Mouse (Mus musculus): ENCODE data around the gene Fam20c.
A peak's percentile ranks its signal among the peaks of the same experiment; 100 is the strongest.

Fam20c gene

DNA sequence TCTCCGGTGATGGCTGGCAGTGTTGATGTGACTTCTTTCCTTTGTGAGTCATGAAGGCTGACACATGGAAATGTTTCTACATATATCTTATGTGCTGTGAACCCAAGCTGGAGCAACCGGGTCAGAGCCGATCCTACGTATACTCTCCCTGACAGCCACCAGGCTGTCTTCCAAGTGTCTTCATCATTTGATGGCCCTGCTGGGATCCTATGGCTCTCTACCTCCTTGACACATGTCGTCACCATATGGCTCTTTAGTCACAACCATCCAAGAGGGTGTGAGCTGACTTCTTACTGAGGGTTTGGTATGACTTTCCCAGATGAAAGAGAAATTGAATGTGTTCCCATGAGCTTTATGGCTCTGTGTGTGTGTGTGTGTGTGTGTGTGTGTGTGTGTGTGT is 50.0 kb downstream of the Fam20c start:
- no peak for DNase-seq (ENCODE audit: low read depth, low spot score)

DNA sequence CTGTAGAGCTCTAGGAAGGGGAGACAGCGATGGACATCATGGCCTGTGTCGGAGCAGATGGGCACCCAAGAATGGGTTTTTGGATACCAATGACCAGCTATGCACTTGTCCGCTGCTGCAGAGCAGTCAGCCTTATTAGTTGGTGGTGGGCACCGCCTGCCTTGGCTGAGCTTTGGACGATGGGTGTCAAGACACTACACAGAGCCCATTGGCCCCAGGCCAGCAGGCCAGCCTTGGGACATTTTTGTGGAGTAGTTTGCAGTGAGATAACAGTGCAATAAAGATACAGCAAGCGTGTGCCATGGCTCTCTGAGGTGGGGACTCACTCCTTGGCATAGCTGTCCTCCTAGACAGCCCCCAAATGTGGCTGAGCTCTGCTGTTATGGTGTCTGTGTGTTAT is 55.5 kb downstream of the Fam20c start:
- DNase-seq (ENCODE audit: low read depth, low spot score): no peak

DNA sequence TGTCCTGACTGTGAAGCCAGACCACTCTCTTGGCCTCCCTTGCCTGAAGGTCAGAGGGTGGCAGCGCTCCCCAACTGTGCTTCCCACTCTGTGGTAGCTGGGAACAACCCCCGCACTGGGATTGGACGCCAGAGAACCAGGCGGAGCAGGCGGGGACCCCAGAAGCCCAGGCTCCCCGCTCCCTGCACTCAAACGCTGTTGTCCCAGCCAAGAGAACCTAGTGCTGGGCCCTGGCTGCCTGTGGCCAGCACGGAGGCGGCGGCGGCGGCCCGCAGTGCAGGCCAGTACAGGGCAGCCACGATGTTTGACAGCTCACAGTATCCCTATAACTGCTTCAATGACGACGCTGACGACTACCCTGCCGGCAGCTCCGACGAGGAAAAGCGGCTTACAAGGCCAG is 65.5 kb downstream of the Fam20c start, which contains the start of gene Gm5294:
Gene Gm5294 (plus strand): TSS at position 301 of the 400 bp plus-strand sequence.
- no peak for DNase-seq (ENCODE audit: low read depth, low spot score)

DNA sequence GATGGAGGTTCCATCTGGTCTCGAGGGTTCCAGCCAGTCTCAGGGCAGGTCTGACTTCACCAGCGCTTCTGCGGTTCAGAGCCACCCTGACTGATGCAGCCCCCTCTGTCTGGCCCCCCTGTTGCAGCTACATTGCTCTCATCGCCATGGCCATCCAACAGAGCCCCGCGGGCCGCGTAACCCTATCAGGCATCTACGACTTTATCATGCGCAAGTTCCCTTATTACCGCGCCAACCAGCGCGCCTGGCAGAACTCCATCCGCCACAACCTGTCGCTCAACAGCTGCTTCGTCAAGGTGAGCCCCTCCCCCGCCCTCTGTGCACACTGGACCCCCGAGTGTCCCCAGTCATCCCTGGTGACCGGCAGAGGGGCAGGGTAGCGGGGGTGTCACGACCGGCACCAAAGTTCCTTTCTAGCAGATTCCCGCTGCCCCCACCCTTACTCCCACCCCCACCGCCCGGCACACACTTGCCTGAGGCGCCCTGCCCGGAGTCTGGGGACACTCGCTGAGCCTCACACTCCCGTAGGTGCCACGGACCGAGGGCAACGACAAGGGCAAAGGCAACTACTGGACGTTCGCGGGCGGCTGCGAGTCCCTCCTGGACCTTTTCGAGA is 66.5 kb downstream of the Fam20c start:
- DNase-seq (ENCODE audit: low read depth, low spot score): no peak

DNA sequence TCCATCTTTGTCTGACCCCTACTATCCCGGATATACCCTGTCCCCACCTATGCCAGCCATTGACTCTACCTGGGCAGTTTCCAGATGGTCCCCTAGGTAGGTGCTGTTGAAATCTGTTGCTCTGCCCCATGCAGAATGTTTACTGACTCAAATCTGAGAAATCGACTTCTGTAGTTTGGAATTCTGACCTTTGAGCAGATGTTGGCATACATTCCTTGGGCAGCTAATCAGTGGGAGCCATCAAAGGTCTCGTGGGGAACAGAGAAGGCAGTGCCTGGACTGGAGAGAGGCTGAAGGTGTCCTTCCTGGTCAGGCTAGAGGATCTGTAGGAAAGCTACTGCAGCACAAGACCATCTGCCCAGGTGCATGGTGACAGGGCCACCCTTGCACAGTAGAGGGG is 70.8 kb downstream of the Fam20c start:
- no peak for DNase-seq (ENCODE audit: low read depth, low spot score)

DNA sequence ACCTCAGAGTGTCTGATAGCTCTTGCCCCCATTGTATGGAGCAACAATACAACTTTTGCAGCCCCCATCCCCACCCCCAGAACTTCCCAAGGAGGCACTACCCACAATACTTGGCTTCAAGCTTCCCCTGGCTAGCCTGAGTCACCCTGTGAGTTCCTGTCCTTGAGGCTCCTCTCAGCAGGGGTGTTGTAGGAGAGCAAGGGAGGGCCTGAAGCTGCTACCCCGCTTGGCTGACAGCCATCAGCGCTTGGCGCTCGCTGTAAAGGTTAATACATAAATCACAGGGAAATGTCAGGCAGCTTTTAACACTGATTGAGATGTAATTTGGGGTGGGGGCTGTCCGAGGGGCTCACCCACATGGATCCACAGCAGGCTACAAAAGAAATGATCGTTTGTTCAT is 79.1 kb downstream of the Fam20c start:
- no peak for DNase-seq (ENCODE audit: low read depth, low spot score)

DNA sequence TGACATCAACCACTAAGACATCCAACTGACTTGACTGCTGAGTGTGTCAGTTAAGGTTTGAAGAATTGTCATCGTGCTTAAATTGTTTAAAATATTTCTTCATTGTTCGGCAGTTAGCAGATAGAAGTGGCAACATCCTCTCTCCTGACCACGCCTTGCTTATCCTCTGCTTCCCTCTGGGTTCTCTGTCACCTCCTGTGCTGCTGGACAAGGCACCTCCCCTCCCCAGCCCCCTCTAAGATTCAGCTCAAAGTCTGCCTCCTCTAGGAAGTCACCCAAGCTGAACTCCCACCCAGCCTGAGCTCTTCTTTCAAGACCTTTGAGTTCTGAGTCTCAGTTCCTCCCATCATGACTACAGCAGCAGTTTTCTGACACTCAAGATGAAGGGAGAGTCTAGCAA is 80.6 kb downstream of the Fam20c start:
- no peak for DNase-seq (ENCODE audit: low read depth, low spot score)

DNA sequence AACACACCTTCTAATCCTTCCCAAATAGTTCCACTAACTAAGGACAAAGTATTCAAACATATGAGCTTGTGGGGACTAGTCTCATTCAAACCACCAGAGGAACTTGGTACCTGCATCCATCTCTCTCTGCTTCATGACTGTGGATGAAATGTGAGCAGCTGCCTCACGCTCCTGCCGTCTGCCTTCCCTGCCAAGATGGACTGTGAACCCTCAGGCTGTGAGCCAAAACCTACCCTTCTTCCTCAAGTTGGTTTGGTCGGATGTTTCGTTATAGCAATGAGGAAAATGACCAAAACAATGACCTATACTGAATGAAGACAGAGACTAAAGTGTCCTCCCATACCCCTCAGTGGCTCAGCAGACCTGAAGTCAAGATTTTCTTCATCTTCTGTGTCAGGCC is 86.7 kb downstream of the Fam20c start:
- DNase-seq (ENCODE audit: low read depth, low spot score): no peak

DNA sequence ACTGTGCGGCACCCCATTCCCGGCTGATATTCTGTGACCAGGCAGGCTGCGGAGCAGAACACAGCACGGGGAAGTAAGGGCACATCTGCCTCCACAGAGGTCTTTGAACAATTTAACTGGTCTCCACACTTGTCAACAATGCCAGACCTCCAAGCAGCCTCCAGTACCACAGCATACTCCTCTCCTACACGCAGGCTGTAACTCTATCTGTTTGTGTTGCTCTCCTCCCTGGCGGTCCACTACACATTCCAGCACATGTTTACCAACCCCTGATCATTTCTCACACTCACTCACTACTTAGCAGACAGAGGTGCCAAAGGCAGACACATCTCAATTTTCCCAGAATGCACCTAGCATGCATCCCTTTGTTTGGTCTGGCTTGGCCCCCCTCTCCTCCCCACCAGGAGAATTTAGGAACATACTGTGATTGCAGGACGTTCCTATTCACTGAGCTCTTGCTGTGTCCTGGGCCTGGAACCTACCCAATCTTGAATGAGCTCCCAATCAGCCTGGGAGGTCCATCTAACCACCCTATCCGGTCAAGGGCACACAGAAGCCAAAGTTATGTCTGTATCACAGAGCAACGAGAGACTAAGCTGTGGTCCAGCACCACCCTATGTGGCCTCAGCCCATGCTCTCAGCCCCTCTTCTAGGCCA is 89.0 kb downstream of the Fam20c start:
- no peak for DNase-seq (ENCODE audit: low read depth, low spot score)

DNA sequence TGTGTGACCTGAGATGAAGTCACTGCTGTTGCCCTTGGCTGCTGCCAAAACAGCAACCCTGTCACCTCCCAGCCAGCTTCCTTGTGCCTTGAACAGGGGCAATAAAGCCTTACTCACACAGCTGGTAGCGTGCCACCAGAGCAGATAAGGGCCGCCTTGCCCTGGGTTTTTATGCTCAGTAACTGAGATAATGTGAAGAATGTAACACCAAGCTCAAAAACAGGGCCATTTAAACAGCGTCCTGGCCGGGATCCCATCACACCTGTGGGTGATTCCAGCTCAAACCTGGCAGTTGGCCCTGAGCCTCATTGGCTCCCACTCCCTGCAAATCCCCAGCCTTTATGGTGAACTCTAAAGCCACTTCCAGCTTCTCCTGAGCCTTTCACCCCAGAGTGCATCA is 92.2 kb downstream of the Fam20c start:
- no peak for DNase-seq (ENCODE audit: low read depth, low spot score)

DNA sequence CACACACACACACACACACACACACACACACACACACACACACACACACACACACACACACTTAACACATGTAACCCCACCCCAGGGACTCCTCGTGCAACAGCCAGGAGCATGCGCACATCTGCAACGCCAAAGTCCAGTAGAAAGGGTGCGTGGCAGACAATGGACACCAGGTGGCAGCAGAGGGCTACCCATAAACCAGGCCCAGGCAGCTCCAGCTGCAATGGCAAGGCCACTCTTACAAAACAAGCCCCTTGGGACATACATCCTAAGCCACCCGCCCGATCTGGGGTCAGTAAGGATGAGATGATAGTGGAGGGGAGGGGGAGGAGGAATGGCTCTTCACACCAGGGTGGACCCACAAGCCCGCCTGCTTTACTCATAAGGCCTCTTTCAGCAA is 93.8 kb downstream of the Fam20c start:
- DNase-seq (ENCODE audit: low read depth, low spot score): peak; percentile 95

DNA sequence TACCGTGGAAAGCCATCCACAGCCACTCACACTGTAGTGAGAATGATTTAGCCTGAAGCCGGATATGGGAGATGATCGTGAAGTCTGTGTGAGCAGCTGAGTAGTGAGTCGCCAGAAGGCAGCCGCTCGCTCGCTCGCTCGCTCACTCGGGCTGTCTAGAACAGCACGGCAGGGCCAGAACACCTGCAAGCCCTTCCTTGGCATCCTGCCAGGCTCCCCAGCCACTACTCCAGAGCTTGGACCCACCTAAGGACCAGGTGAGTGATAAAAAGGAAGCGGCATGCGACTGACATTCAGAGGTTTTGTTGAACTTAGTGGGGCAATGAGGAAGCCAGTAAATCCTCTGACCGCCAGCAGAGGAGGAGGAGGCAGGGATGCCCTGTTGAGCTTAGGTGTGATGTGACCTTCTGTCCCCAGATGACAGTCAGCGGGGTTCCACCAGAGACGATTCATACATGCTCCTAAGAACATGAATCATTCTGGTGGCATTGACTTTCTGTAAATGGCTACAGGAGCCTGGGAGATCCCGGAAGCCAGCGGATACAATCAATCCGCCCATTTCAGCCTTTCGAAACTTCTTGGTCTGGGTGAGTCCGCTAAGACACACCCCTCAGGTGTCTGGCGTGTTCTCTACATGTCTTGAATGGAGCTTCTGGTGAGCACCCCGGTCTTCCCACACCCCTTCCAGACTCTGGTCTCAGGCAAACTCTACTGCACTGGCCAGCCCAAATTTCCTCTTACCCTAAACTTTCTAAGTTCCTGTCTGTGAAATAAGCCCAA is 95.6 kb downstream of the Fam20c start:
- DNase-seq (ENCODE audit: low read depth, low spot score): no peak

DNA sequence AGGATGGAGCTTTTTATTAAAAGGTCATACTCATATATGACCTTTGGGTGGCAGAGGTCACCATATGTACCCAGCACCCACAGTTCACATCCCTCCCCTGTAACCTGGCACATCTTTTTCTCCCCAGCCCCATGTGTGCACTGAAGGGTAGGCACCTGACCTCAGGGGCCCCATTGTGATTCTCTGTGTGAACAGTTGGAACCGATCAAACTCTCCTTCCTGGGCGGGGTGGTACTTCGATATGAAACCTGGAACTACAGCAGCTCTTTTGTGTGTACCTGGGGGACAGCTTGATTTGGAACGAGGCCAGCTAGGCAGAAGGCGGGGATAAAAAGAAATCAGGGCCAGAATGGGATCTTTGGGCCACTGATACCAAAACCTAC is 96.1 kb downstream of the Fam20c start:
- no peak for DNase-seq (ENCODE audit: low read depth, low spot score)

DNA sequence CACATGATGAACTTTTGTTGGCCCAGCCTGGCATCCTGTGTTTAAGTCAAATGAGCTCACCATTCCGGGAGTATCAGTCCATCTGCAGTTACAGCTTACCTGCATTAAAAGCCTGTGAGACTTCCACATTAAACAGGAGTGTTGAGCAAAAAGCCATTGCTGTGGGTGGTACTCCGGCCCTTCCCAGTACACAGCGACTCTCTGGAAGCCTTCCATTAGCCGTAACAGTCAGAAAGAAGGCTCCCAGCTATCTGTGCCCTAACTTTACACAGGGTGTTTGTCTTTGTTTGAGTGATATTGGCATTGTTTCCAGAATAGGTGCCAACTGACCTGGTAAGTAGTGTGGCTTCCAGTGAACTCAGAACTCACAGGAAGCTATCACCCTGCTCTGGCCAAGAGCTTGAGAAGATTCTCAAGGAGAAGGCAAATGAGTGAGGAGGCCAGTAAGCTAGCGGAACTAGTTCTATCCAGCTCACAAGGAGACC is 97.0 kb downstream of the Fam20c start:
- DNase-seq (ENCODE audit: low read depth, low spot score): no peak

DNA sequence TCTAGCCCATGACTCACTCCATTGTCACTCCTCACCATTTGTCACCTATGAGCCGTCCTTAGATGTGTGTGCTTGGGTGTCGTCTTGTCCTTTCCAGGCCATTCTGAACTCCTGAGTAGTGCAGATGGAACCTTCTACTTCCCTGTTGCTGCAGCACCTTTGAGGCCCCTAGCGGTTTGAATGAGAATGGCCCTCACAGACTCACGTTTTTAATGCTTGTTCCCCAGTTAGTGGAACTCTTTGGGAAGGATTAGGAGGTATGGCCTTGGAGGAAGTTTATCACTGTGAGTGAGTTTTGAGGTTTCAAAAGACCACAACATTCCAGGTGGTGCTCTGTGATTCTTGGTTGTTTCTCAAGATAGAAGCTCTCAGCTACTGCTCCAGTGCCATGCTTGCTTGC is 97.8 kb downstream of the Fam20c start:
- DNase-seq (ENCODE audit: low read depth, low spot score): no peak

DNA sequence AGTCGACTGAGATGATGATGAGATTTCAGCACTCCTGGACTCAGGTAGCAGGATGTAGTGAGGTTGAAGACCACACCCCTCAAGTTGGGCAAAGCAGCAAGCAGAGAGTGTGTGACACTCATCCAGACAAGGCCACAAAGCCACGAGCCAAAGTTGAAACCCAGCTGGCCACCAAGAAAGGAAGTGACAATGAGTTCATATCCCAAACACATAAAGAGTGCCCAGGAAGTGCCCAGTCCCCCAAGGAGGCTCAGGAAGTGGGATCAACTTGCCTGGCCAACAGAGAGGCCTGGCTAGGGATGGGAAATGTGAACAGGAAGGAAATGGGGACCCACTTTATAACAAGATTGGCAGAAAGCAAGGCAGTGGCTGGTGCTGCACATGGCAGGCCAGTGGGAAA is 99.0 kb downstream of the Fam20c start:
- no peak for DNase-seq (ENCODE audit: low read depth, low spot score)

DNA sequence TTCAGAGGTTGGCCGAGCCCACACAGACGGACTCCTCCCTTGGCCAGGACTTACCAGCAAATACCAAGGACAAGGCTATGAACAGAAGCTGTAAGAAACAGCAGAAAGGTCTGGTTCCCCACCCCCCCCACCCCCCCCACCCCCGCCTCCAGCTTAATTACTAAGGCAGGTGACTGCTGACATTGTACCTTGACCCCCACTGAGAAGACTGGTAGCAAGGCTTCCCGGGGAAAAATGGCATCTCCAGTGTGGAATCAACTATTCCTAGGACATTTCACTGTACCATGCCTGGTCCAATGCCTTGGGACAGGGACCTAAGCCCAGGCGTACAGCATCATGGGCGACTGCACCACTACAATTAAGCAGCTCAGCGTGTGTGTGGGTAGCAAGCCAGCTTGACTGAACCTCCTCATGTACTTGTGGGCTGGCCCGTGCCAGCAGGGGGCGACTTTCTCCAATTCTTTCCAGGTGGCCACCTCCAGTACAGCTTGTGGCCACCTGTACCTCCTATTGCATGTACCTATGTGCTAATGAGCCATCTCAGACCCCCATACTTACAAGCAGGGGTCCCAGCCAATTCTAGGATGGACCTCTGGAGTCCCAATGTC is 102.8 kb downstream of the Fam20c start:
- peak; percentile 82 for DNase-seq (ENCODE audit: low read depth, low spot score)

DNA sequence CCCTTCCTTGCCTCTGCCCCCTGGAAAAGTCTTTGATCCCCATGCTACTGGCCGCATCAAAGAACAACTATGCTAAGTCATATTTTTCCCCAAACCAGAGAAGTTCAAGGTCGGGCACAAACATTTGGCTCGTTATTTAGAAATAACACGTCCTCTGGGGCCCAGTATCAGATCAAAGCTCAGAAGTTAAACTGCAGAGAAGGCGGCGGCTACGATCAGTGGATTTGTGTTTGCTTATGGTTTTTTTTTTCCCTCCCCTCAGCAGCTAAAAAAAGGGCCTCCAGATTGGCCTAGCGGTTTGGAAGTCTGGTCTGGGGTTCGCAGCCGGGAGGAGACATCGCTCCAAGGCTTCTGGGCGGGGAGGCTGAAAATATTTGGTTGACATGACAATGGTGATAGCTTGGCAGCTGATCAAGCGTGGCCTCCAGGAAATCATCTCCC is 103.5 kb downstream of the Fam20c start:
- DNase-seq (ENCODE audit: low read depth, low spot score): no peak

All from 3T3-L1 (cell line).